Mouse (Mus musculus): ENCODE data around the gene Cbx1. TPM values are rescaled to one million over a fixed set of nuclear protein-coding genes. Genes with fewer than 3 reads are reported as not detected.
"Not testable (repeated sequence)": the region's sequence is repeated elsewhere in the genome, so short reads cannot be mapped to it uniquely, and the experiment has no call there.

Gene Cbx1
- polyA plus RNA-seq, 1 experiment from 2014 or later = 66.0 TPM

DNA sequence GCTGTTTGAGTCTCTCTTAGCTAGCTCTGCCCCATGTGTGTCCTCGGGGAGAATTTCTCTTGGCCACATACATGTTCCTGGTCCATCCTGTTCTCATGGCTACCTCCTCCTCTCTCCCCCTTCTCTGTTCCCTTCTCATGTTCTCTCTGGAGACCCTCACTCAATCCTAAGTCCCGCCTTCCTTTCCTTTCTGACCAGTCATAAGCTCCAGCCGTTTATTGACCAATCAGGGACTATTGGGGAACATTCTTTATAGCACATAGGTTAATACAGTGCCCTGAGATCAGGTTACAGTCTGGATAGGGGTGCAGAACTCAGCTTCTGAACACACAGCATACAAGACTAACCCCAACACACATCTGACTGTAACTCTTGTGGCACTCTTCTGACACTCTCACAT, 58.3 kb downstream of the Cbx1 start:
- no peak for ATAC-seq (ENCODE audit: low FRiP score, low read depth)
- Histone ChIP-seq H3K4me2 (no peak overlapping the region), H3K4me1 (replicated peaks) (peaks cover 11% of the 10 kb centered on the region), H3K9me3 (no peaks in the 10 kb centered on the region), H3K9ac (no peak overlapping the region), H3K27ac (replicated peaks) (no peak overlapping the region), H3K4me3 (no peak overlapping the region), H3K36me3 (no peaks in the 10 kb centered on the region), H3K27me3 (peaks cover 13% of the 10 kb centered on the region)
- 73% methylated on average over 3 of the region's 3 CpGs for WGBS

DNA sequence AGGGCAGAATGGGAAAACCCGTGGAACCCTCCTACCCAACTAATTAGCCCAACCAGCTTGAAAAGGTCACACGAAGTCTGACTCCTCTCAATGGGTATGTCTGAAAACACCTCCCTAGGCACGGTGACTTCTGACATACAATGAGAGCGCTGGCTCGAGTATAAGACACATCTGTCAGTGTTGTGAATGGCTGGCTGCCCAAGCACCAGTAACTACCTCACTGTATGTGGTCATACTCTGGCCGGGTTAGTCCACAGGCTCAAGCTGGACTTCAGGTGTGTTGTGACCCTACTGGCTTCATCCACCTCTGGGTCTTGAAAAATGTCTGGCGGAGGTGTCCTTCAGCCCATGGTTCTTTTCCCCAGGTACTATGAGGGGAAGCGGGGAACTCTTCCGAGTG, 59.8 kb downstream of the Cbx1 start:
- H3K36me3 ChIP-seq = no peaks in the 10 kb centered on the region
- no peak for ATAC-seq (ENCODE audit: low FRiP score, low read depth)
- WGBS = 52% methylated on average over 9 of the region's 9 CpGs
- no peak overlapping the region for H3K9ac ChIP-seq
- H3K4me2 ChIP-seq = no peak overlapping the region
- H3K4me1 ChIP-seq (replicated peaks) = peaks cover 11% of the 10 kb centered on the region
- peaks cover 13% of the 10 kb centered on the region for H3K27me3 ChIP-seq
- no peak overlapping the region for H3K27ac ChIP-seq (replicated peaks)
- H3K9me3 ChIP-seq = no peaks in the 10 kb centered on the region
- no peak overlapping the region for H3K4me3 ChIP-seq

DNA sequence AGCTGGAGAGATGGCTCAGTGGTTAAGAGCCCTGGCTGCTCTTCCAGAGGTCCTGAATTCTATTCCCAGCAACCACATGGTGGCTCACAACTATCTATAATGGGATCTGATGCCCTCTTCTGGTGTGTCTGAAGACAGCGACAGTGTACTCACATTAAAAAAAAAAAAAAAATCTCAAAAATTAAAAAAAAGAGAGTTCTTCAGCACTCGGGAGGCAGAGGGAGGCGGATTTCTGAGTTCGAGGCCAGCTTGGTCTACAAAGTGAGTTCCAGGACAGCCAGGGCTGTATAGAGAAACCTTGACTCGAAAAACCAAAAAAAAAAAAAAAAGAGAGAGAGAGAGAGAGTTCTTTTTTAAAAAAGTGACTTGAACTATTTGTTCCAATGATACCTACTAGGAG, 60.2 kb downstream of the Cbx1 start:
- not testable (repeated sequence) for H3K9ac ChIP-seq; H3K36me3 ChIP-seq; H3K9me3 ChIP-seq; H3K27ac ChIP-seq (replicated peaks); ATAC-seq (ENCODE audit: low FRiP score, low read depth)
- Histone ChIP-seq H3K4me1 (replicated peaks) (peaks cover 11% of the 10 kb centered on the region), H3K4me3 (peak overlapping the region; percentile 38; the same call in 1 of the 2 replicates), H3K27me3 (peaks cover 13% of the 10 kb centered on the region), H3K4me2 (peak overlapping the region; percentile 71)
- WGBS = 76% methylated on average over 5 of the region's 5 CpGs

DNA sequence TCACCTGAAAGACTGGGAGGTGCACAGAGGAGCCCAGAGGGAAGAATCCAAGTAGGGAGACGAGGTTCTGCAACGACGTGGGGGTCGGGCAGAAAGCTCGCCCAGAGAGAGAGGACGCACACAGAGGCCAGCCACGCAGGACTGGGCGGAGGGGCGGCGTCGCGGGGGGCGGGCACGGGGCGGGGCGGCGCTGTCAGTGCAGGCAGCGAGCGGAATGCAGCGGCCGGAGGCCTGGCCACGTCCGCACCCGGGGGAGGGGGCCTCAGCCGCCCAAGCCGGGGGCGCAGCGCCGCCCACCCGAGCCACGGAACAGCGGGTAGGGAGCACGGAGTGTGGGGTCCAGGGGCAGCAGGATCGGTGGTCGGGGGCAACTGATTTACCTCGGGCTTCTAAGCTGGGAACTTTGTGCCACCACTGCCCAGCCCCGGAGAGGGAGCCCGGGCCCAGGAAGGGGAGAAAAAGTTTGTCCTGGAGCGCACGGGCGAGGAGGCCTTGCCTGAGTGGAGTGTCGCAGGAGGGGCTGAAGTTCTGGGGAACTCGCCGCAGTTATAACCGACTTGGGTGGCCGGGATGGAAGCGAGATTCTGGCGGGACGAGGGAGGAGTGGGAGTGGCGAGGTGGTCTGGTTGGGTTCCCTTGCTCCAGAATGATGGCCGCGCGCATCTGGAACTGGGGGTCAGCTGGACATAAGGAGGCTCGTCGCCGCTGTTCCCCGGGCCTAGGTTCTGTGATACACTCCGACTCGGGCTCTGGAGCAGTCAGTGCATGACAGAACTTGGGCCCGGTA, 60.9 kb downstream of the Cbx1 start, which contains the start of gene Copz2:
Gene Copz2, plus strand, starts transcription at position 190 of the 787 bp plus-strand sequence.
- WGBS = 3% methylated on average over 56 of the region's 60 CpGs
- ATAC-seq (ENCODE audit: low FRiP score, low read depth) = no peak

DNA sequence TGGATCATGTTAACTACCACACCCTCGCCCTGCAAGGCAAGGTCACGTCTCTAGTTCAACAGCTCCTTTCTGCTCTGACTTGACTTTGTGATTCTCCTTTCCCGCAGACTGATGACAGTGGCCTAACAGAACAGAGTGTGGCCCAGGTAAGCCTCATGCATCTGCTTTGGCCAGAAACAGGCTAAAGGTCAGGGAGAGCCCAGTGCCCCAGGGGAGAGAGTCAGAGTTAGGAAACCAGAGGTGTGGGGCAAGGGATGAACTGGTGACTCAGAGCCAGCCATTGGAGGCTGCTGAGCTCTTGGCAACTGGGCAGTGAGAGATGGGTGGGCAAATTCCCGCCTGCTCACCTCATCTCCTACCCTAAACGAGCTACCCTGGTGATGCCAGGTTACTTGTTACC, 68.5 kb downstream of the Cbx1 start:
- Histone ChIP-seq H3K4me3 (no peak overlapping the region), H3K27ac (replicated peaks) (no peak overlapping the region), H3K4me1 (replicated peaks) (peaks cover 19% of the 10 kb centered on the region), H3K9me3 (no peaks in the 10 kb centered on the region), H3K4me2 (no peak overlapping the region), H3K36me3 (no peaks in the 10 kb centered on the region), H3K9ac (no peak overlapping the region), H3K27me3 (no peaks in the 10 kb centered on the region)
- ATAC-seq (ENCODE audit: low FRiP score, low read depth) = no peak
- WGBS = 93% methylated on average over 5 of the region's 5 CpGs

More for the DNA sequence above, 60.9 kb downstream of the Cbx1 start, which contains the start of gene Copz2:
- Histone ChIP-seq H3K9me3 (no peaks in the 10 kb centered on the region), H3K27ac (replicated peaks) (no peak within 1 kb of the TSS), H3K27me3 (peaks cover 13% of the 10 kb centered on the region), H3K9ac (peak within 1 kb of the TSS; percentile 32; the same call in 1 of the 2 replicates), H3K4me2 (peak within 1 kb of the TSS; percentile 71), H3K36me3 (no peaks in the 10 kb centered on the region), H3K4me3 (peak within 1 kb of the TSS; percentile 38), H3K4me1 (replicated peaks) (peaks cover 11% of the 10 kb centered on the region)

MicroRNAs within 50 kb of the gene (microRNA counts, 519-probe panel; counts per million panel counts)
- microRNA mmu-miR-152 = 3,397 counts per million, percentile 70 among the panel's probes with 10 or more counts

Small RNA genes within 50 kb of the gene (microRNA-seq; reads per million reads assigned to microRNA genes)
- 38.8 reads per million, percentile 40 among the genes with 10 or more reads in this experiment for gene Mir152

Other genes starting within 250 kb of the Cbx1 start
- gene Snx11, start 11.6 kb upstream of the Cbx1 start, polyA plus RNA-seq (2015; fragmentation: Nextera tagmentation; extraction: Ambion mirVana) = 55.6 and 64.2 TPM in 2 replicates
- gene Nfe2l1, start 40.8 kb downstream of the Cbx1 start, polyA plus RNA-seq (2015; fragmentation: Nextera tagmentation; extraction: Ambion mirVana) = 74.3 and 80.5 TPM in 2 replicates
- gene Copz2, start 60.7 kb downstream of the Cbx1 start, polyA plus RNA-seq (2015; fragmentation: Nextera tagmentation; extraction: Ambion mirVana) = 21.9 and 25.9 TPM in 2 replicates
- gene Cdk5rap3, start 127.4 kb downstream of the Cbx1 start, polyA plus RNA-seq (2015; fragmentation: Nextera tagmentation; extraction: Ambion mirVana) = 81.6 and 82.8 TPM in 2 replicates
- gene Prr15l, start 139.0 kb downstream of the Cbx1 start, polyA plus RNA-seq (2015; fragmentation: Nextera tagmentation; extraction: Ambion mirVana) = 0.35 and 0.41 TPM in 2 replicates
- 30.4 and 32.5 TPM in 2 replicates for gene Pnpo, start 154.9 kb downstream of the Cbx1 start, polyA plus RNA-seq (2015; fragmentation: Nextera tagmentation; extraction: Ambion mirVana)
- gene Sp2, start 193.8 kb downstream of the Cbx1 start, polyA plus RNA-seq (2015; fragmentation: Nextera tagmentation; extraction: Ambion mirVana) = 16.6 and 18.6 TPM in 2 replicates
- 0.43 and 0.62 TPM in 2 replicates for gene Sp6, start 224.3 kb downstream of the Cbx1 start, polyA plus RNA-seq (2015; fragmentation: Nextera tagmentation; extraction: Ambion mirVana)
- gene Scrn2, start 240.8 kb downstream of the Cbx1 start, polyA plus RNA-seq (2015; fragmentation: Nextera tagmentation; extraction: Ambion mirVana) = 14.5 and 15.1 TPM in 2 replicates